In genomic region chr11:101589444-101589843, GRCm38 (mm10) we compare ENCODE assay signal across 10 mouse cellular contexts. TPM values are rescaled to one million over a fixed set of nuclear protein-coding genes. Genes with fewer than 3 reads are reported as not detected.
DNase-seq lines count a peak whose midpoint lies in the region; ATAC-seq and TF ChIP-seq lines count a peak whose summit lies in the region.
"Had no signal": no experiment of that assay in that cellular context is flagged by ENCODE, and none has a peak within 500 bp of the region (broad histone marks: within the 10 kb centered on the region; RNA-seq: fewer than 3 reads in every experiment).

No protein-coding gene starts in this region.

- ATAC-seq in erythroblast, adult 5-6 weeks (replicated peaks; ENCODE audit: low FRiP score, poor library complexity, severe bottlenecking): peak; percentile 86

- TF ChIP-seq POLR2A in bone marrow, adult 2 months (IDR thresholded peaks at IDR 0.05; ENCODE audit: borderline replicate concordance, control insufficient read depth, low read depth, low read length): no peak

- WGBS in bone marrow, adult 2 months: 32% methylated on average over 5 of the region's 5 CpGs

- H3K27me3 ChIP-seq in C2C12 (ENCODE audit: control insufficient read depth, insufficient read depth, insufficient read length): no peaks in the 10 kb centered on the region

- H3K4me1 ChIP-seq in bone marrow, adult 2 months (ENCODE audit: control insufficient read depth, insufficient read depth, low read length): no peaks in the 10 kb centered on the region; the same call in 1 of the 2 replicates

- TF ChIP-seq CTCF in C2C12 (IDR thresholded peaks at IDR 0.05; ENCODE audit: control insufficient read depth, insufficient read depth, insufficient read length): peak; percentile 10
- peak; percentile 79 for TF ChIP-seq CTCF in bone marrow, adult 2 months (IDR thresholded peaks at IDR 0.05; ENCODE audit: control insufficient read depth, insufficient read depth, low read length)

- H3ac ChIP-seq in C2C12 (ENCODE audit: control insufficient read depth, insufficient read length, low read depth): no peak overlapping the region

- H3K27ac ChIP-seq in bone marrow, adult 2 months (ENCODE audit: control insufficient read depth, insufficient read depth, low read depth, low read length, poor library complexity): no peak overlapping the region

- no peak overlapping the region for H3K4me3 ChIP-seq in C2C12 (ENCODE audit: insufficient read depth, poor library complexity, severe bottlenecking)
- H3K4me3 ChIP-seq in bone marrow, adult 2 months (replicated peaks; ENCODE audit: control insufficient read depth, low read depth, low read length): no peak overlapping the region

- peak; percentile 13 to 57 for DNase-seq in frontal cortex, postnatal 36 days (ENCODE audit: low spot score in 2 of 2)
- no peak for DNase-seq in frontal cortex, postnatal 25 days (ENCODE audit: low spot score in 2 of 2)
- peak; percentile 84 to 85 for DNase-seq in kidney, postnatal 36 days
- peak; percentile 69 for DNase-seq in lung, postnatal 10 days
- peak; percentile 38 to 80 for DNase-seq in spleen, postnatal 10 days (ENCODE audit: low spot score in 2 of 2)

- H3K79me3 ChIP-seq in C2C12 (ENCODE audit: low read depth): no peaks in the 10 kb centered on the region

- H3K79me2 ChIP-seq in C2C12 (ENCODE audit: control insufficient read depth, insufficient read depth): no peaks in the 10 kb centered on the region

- H3K36me3 ChIP-seq in C2C12 (ENCODE audit: control insufficient read depth, insufficient read depth): peaks cover 7% of the 10 kb centered on the region

TF ChIP-seq in C2C12, 6 proteins besides CTCF, POLR2A, EP300 and RAD21:
- TF ChIP-seq MYOG (IDR thresholded peaks at IDR 0.05; ENCODE audit: control insufficient read depth, extremely low read depth, insufficient read length) (no peak), USF1 (IDR thresholded peaks at IDR 0.05; ENCODE audit: low read depth) (no peak), MAX (IDR thresholded peaks at IDR 0.05) (no peak), MYOD1 (IDR thresholded peaks at IDR 0.05; ENCODE audit: control insufficient read depth, insufficient read length, low read depth) (no peak)

RNA-seq across cellular contexts. Expression of gene Tmem106a, which starts 7.4 kb away (rescaled TPM):
- polyA plus RNA-seq in C2C12 (2012; fragmentation: generic; extraction: Trizol): 1.0 TPM
- polyA plus RNA-seq in bone marrow, adult 2 months (2011; ENCODE audit: insufficient read depth, insufficient read length, low replicate concordance, missing spikeins): 6.7 and 14.1 TPM in 2 replicates
- 6.9 and 16.9 TPM in 2 replicates for total RNA-seq in erythroblast, adult 5-6 weeks (2015; ENCODE audit: low replicate concordance)
- total RNA-seq in erythroblast, adult 5-6 weeks (2017; ENCODE audit: low replicate concordance): 3.6 and 3.8 TPM in 2 replicates

RNA-seq across cellular contexts. Expression of gene Gm11634, which starts 9.6 kb away (rescaled TPM):
- polyA plus RNA-seq in C2C12 (2012; fragmentation: generic; extraction: Trizol): not detected
- polyA plus RNA-seq in bone marrow, adult 2 months (2011; ENCODE audit: insufficient read depth, insufficient read length, low replicate concordance, missing spikeins): 3.5 TPM in 1 of 2 replicates, not detected in the other
- not detected in 2 replicates for total RNA-seq in erythroblast, adult 5-6 weeks (2015; ENCODE audit: low replicate concordance)
- total RNA-seq in erythroblast, adult 5-6 weeks (2017; ENCODE audit: low replicate concordance): not detected in 2 replicates
- total RNA-seq: adrenal gland, postnatal 4 days; left cerebral cortex, postnatal 10 days had no signal

RNA-seq across cellular contexts. Expression of gene Nbr1, which starts 37.5 kb away (rescaled TPM):
- 15.7 TPM for polyA plus RNA-seq in C2C12 (2012; fragmentation: generic; extraction: Trizol)
- polyA plus RNA-seq in bone marrow, adult 2 months (2011; ENCODE audit: insufficient read depth, insufficient read length, low replicate concordance, missing spikeins): 59.3 and 81.1 TPM in 2 replicates
- total RNA-seq in erythroblast, adult 5-6 weeks (2015; ENCODE audit: low replicate concordance): 128 and 158 TPM in 2 replicates
- total RNA-seq in erythroblast, adult 5-6 weeks (2017; ENCODE audit: low replicate concordance): 218 and 300 TPM in 2 replicates

RNA-seq across cellular contexts. Expression of gene Rdm1, which starts 37.6 kb away (rescaled TPM):
- 9.5 TPM for polyA plus RNA-seq in C2C12 (2012; fragmentation: generic; extraction: Trizol)
- polyA plus RNA-seq in bone marrow, adult 2 months (2011; ENCODE audit: insufficient read depth, insufficient read length, low replicate concordance, missing spikeins): 17.4 and 57.2 TPM in 2 replicates
- total RNA-seq in erythroblast, adult 5-6 weeks (2015; ENCODE audit: low replicate concordance): 6.7 and 18.6 TPM in 2 replicates
- 4.6 and 6.2 TPM in 2 replicates for total RNA-seq in erythroblast, adult 5-6 weeks (2017; ENCODE audit: low replicate concordance)

RNA-seq across cellular contexts. Expression of gene Brca1, which starts 37.7 kb away (rescaled TPM):
- polyA plus RNA-seq in C2C12 (2012; fragmentation: generic; extraction: Trizol): 5.2 TPM
- 10.2 and 16.7 TPM in 2 replicates for polyA plus RNA-seq in bone marrow, adult 2 months (2011; ENCODE audit: insufficient read depth, insufficient read length, low replicate concordance, missing spikeins)
- total RNA-seq in erythroblast, adult 5-6 weeks (2015; ENCODE audit: low replicate concordance): 20.7 and 26.3 TPM in 2 replicates
- total RNA-seq in erythroblast, adult 5-6 weeks (2017; ENCODE audit: low replicate concordance): 48.9 and 52.9 TPM in 2 replicates

Comparison
In these comparisons a context has a peak if more than half of its experiments do, and no peak if none do; other contexts are left out.
1. DNase-seq: peak in frontal cortex, postnatal 36 days (2 of 2), kidney, postnatal 36 days (2 of 2), lung, postnatal 10 days (single experiment) and spleen, postnatal 10 days (2 of 2); none in frontal cortex, postnatal 25 days (0 of 2).